Mouse (Mus musculus): ENCODE measurements at regions not wholly inside any gene's neighbourhood (a gene's known extent, or its start where the extent isn't known, plus 50 kb on each side); places are given as distances from the start of the nearest gene placed in this dataset.

DNA sequence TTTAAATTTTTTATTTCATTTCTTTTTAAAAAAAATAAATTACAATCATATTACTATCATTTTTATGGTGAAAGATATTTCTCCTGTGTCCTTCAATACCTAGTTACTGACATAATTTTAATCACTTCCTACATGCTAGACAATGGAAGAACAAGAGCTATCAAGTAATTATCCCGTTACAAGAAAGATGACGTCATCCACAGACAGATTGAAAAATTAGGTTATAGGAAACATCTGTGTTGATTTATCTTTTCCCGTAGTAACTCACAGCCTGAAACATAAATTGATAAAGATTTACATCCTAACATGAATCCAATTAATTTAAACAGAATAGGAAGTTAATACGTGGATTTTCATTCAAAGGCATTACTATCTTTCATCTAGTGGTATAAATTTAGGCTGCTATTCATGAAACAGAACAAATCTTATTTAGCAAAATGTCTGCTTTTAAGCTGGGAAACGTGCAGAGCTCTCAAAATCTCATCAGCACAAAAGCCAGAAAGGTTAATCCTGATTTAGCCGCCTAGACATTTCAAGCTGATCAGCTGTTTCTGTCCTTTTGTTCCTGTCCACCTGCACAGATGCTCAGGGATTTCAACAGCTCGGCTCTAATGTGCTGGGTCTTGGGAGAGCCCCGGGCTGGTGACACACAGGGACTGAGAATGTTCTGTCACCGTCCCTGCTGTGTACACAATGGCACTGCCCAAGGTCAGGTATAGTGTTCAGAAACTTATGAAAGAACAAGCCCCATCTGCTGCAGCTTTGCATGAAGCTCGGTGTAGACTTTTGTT, 189.0 kb upstream of the Cd180 start:
- no peak for DNase-seq (ENCODE audit: low spot score in 2 of 2)

DNA sequence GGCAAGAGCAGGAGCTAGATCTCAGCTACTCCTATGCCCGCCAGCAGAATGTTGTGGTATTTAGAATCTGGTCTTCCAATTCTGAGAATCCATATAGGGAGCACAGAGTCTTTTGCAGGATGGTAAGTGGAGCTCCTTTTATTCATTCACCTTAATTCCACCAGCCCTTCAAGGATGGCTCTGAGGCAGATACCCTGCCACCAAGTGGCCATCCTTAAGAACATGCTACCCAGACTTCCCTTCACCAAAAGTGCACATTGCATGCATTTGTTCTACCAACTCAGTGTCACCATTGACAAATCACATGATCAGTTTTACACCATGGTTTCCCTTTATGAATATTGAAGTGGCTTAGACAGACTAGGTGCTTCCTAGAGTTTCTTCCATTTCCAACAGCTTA, 186.1 kb upstream of the Cd180 start:
- no peak for DNase-seq (ENCODE audit: low spot score in 2 of 2)

DNA sequence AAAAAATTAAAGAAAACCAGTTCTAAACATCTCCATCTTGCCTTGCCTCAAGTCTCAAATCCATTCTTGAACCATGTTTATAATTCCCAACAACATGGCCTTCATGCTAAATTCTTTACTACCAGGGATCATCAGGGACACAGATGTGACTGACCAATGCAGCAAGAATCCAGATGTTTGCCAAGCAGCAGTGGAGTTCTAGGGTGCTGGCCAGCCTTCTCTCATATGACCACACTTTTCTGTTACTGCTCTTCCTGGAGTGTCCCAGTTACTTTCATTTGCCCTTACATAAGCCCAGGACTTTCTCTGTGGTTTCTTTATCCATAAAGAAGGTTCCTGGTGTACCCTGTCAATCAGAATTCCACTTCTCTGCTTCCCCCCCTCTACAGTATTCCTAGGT, 185.4 kb upstream of the Cd180 start:
- DNase-seq (ENCODE audit: low spot score in 2 of 2) = peak in 1 of 2 experiments; percentile 31

DNA sequence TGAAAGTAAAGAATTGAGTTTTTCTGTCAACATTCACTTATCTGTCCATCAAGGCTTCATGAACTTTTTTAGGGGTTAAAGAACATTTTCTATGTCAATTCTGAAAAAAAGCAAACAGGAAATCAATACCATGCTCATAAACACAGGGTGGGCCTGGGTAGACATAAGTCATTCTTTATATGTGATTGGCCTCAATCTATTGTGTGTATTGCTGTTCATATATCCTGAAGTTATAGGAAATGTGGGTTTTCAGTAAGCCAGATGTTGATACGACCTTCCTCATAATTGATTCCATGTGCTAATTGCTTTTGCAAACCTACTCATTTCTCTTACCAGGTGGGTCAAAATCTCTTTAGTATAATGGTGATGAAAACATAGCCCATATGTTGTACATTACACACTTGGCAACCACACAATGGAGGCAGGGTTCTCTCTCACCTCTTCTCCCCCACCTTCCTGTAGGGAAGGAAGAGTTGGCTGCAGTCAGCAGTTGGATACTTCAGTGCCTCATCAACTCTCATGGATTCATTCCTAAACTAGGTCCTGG, 182.6 kb upstream of the Cd180 start:
- DNase-seq (ENCODE audit: low spot score in 2 of 2) = no peak

DNA sequence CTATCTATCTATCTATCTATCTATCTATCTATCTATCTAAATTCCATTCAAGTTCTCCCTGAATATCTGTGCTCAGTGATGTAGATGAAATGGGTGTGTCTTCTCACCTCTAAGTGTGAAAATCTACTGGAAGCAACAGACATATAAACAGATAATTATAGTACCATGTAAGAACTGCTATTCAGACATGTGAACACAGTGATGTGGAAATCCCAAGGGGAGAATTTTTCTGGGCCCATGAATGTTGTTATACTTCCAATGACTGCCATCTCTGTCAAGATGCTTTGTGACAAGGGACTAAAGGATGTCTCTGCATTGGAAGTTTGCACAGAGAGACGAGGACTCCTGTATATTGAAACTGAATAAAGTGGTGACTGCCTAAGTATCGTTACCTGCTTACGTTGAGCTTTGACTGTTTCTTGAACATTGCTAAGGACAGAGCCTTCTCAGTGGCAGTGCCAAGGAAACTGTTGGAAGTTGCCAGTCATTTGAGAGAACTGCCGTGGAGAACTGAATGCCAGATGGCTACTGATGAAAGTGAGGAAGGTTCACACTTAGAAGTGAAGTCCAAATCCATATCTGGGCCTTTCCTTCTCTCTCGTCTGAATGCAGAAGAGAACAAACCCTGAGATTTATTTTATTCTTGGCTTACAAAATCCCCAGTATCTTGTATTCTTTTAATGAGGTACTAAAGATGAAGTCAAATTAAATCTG, 175.0 kb upstream of the Cd180 start:
- DNase-seq (ENCODE audit: low spot score in 2 of 2) = no peak

DNA sequence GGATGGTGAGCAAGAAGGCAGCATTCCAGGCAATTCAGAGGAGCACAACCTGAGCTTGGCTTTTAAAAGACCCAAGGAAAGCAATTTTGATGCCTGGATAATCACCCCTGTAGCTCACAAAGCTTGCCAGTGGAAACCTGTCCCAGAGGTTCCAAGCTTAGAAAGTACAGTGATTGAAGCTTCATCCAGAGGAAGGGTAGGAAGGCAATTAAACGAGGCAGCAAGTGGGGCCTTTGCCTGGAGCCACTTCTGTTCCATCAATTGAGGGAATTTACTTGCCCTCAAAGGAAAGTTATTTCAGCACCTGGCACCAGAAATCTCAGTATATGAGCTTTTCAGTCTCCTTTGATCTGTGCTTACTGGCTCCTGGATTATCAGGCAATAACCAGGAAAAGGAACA, 171.9 kb upstream of the Cd180 start:
- no peak for DNase-seq (ENCODE audit: low spot score in 2 of 2)

DNA sequence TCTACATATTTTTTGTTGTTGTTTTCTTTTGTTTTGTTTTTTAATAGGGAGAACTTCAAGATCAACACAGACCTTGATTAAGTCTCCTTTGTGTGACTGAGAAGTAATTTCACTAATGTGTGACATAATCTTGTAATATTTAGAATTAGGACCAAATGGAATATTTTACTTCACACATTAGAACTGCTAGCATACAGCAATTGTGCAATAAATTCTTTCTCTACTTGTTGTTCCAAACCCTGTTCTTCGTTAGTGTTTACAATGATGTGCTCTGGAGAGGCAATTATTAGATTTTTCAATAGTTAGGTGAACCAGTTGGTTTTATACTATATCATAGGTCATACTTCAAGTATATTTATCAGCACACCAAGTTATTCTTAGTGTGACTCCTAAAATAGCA, 171.3 kb upstream of the Cd180 start:
- no peak for DNase-seq (ENCODE audit: low spot score in 2 of 2)

DNA sequence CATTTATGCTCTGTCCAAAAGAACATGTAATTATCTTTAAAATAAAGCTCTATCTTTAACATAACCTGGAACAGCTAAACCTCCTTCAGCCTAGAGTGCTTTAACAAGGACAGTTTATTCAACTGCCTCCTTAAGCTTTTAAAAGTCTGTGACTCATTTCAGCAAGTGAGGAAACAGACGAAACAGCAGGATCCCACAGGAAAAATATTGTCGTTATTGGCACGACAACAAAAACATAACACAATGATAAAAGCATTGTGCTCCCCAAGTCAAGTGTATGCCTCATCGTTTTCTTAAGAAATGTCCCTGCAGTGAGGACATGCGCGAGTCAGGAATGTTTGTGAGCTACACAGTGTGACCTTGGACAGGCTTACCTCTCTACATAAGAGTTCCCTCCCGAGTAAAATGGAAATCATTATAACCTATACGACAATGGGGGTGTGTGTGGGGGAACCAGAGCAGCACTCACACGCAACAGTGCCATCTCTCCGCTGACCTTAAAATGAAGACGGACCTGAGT, 166.7 kb upstream of the Cd180 start:
- no peak for DNase-seq (ENCODE audit: low spot score in 2 of 2)

DNA sequence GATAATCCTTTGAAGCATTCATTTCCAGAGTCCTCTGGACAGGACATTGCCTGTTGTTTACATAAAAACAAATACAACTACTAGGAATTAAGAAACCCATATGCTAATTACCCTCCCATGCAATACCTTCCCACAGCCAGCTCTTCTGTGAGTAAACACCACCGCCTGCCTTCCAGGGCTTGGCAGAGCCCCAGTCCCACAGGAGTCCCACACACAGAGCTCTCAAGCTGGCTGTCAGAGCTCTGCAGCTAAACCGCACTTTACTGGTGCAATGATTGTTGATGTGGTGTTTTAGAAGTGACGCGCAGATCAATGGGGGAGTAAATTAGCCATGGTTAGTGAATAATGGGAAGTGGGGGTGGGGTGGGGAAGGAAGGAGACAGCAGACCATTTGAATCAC, 159.6 kb upstream of the Cd180 start:
- DNase-seq (ENCODE audit: low spot score in 2 of 2) = peak in 1 of 2 experiments; percentile 32

DNA sequence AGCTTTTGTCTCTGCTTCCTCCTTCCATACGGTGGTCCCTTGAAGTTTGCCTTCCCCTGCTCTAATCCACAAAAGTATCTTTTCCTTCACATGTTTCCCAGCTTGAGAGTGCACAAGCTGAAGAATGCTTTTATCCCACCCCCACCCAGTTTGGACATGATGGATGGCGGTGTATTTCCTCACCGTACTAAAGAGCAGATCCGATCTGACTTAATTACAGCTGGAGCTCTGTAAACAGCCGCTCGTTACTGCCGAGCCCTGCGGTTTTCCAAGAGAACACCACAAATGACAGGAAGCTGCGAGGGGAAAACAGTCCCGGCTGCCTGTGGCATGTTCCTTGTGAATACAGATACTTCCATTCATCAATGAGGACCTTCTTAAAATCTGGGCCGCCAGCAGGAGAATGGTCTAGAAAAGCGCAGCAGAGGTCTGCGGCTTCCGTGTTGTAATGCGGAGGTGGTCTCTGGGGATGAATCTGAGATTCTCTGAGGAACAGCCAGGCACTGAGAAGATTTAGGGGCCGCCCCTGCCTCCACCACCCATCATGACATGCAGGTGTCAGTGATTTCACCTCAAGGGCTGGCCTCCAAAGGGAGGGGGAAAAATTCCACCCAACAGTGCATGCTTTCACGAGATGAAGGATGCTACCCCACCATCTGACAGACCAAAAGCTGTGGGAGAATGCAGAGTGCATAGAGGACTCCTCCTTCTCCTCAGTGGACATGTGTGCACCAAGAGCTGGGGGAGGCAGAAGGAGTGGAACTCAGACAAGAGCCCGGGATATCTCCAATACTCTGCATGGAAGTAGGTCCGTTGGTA, 155.7 kb upstream of the Cd180 start:
- DNase-seq (ENCODE audit: low spot score in 2 of 2) = no peak

DNA sequence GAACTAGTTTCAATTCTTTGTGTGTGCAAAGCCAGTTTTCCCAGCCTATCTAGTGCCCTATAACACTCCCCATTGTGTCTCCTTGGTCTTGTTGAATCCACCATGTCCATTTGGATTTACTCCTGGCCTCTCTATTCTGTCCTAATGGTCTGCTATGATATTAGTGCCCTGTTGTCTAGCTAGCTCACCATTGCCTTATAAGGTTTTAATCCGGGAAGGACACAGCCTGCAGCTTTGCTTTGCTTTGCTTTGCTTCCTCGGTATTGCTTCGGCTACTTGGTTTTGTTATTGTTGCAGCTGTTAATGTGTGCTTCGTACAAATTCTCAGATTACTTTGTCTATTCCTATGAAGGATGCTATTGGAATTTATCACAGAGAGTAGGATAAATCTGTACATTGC, 152.9 kb upstream of the Cd180 start:
- DNase-seq (ENCODE audit: low spot score in 2 of 2) = no peak

DNA sequence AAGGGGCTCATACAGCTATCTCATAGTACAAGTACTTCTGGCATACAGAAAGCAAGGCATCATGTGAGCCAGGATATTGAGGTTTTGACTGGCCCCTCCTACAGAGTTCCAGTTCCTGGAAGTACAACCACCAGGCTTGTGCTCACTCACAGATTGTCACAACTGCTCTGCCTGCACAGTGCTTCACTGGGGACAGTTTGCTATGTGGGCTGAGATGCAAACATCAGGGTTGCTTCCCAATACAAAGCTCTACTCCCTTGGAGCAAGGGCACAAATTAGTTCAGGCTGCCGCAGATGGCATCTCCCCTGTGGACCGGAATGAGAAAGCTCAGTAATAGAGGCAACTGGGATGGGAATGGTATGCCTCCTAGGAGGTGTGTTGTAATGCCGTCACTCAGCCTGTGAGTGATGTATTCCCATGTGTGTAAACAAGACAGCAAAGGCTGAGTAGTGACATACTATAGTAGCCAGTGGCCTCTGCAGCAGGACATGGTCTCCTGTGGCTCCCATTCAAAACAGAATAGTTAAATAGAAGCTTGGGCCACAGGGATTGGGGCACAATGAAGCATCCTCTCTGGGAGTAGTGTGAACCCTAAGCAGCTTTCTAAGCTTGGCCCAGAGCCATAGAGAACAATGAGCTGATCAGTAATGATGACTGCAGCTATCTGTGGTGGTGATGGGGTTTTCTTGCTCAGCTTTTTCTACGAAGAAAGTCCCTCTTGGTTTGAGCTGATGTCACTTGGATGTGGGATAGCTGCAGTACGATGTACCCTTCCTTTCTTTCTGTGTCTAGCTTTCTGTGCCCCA, 148.8 kb upstream of the Cd180 start:
- DNase-seq (ENCODE audit: low spot score in 2 of 2) = no peak

DNA sequence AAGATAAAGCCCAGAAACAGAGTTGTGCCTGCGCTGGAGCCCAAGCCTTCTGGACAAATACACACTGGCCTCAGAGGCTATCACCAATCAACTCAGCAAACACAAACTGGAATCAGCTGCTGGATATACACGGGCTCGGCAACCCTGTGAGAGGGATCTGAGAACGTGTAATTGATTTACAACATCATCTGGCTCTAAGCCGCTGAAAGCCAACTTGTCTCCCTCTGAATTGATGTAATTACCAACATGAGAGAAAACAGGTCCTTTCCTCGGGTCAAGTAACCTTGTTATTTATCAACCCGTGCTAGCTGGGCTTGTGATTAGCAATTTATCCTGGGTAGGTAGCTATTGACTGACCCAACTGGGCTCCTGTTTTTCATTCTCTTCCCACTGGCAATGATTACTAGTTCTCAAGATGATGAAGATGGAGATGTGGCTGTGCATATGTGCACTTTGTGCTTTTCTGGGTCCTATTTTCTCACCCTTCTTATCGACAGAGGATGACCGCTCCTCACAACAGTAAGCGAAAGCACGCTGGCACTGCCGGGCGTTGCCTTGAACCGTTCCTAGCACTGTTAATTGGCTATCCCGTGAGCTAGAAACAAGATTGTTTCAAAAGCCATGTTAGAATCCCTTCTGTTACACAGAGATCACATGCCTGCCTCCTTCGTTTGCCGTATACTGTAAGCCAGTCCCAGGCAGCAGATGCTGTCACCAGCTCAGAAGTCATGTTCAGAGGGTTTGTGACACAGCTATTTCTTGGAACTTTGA, 147.3 kb upstream of the Cd180 start:
- DNase-seq (ENCODE audit: low spot score in 2 of 2) = no peak

DNA sequence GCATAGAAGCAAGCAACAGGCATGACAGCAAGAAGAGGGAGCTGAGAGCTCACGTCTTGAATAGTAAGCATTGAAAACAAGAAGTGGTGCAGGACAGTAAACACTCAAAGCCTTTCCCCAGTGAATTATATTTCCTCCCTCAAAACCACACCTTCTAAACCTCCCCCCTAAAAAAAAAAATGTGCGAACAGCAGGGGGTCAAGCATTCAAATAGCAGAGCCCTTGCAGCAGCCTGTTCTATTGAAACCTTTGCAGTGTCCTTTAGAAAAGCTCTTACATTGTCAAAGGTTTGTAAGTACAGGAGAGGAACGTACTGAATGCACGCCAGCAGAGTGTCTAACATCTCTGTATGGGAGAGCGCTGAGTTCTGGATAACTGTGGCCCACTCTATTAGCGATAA, 145.1 kb upstream of the Cd180 start:
- no peak for DNase-seq (ENCODE audit: low spot score in 2 of 2)

DNA sequence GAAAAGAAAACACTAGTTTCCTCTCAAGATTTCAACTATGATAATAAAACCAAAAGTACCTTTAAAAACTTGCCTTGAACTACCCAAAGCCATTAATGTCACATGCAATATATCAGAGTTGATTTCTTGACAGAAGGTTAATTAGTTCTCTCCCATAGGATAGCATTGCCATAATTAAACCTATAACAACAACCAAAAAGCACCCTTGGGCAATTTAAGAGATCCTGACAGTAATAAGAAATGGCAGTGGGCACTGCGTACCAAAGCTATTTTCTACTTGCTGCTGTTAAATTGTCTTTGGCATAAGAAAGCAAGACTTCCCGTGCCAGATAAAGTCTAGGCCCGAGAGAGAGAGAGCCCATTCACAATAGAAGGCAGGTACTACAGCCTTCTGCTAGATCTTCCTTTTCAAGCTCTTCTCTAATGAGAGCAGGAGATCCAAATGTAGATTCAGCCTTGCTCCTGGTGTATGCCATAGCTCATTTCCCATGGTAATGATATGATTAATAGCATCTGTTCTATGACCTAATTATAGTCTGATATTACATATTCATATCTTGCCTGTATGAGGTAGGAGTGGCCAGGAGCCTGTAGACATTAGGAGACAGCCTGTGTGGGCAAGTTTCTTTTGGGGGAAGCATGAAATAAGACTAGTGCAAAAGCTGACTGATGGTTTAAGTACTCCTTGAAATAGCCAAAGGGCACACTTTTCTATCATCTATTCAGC, 126.3 kb upstream of the Cd180 start:
- no peak for DNase-seq (ENCODE audit: low spot score in 2 of 2)

DNA sequence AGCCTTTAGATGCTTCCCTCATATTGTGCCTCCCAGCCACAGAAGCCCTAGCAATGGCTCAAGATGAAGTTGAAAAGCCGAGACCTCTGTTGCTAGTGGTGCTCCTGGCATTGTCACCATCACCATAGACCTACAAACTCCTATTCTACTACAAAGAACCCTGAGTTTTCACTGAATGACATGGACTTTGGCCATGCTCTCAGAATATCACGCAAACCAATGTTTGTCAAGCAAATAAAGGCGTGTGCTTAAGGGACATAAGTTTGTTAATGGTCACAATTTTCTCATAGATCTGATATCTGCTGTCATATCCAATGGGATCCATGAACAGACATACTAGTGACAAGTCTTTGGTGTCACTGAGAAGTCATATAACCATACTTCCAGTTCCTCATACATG, 123.8 kb upstream of the Cd180 start:
- DNase-seq (ENCODE audit: low spot score in 2 of 2) = no peak

DNA sequence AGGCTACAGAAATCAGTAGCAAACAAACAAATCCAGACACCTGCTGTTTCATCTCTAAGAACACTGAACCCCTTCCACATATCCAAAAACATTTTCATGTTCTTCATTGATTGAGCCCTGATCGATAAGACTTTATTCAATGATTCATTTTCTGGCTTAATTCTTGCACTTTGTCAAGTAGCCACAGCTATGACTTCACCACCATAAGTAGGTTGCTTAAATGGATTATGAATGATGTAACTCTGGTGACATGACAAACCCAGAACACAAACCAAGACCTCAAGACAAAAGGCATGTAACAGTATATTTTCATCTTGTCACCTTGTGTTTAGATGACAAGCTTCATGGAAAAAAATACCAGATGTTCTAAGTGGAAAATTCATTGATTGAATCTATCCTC, 123.1 kb upstream of the Cd180 start:
- no peak for DNase-seq (ENCODE audit: low spot score in 2 of 2)

DNA sequence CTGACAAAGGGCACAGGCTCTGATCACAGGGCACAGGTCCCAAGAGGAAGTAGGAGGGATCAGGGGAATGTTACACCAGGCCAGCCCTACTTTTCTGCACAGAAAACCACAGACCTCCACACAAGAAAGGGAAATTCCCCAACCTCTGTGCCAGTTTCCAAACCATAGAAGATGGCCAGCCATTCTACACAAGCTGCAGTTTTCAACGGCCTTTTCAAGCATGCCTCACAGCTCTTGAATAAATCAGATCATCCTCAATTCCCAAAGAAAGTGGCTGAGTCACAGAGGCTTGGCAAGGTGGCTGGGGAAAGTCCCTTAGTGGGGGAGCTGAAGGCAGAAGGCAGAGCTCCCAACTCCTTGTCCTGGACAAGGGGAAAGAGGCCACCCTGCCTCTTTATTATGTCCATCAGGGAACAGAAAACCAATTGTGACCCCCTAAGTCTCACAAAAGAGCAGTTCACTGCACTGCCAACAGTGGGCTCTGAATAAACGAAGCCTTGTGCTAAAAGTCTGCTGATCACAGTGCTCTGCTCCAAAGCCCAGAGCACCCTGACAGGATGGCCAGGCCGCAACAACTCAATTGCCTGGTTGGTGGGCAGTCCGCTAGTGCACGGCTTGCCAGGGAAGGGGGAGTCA, 120.0 kb upstream of the Cd180 start:
- peak; percentile 55 to 68 for DNase-seq (ENCODE audit: low spot score in 2 of 2)
